Mouse (Mus musculus) midbrain, postnatal 0 days (tissue): ENCODE measurements around the gene Slc15a4. TPM values are rescaled to one million over a fixed set of nuclear protein-coding genes. Genes with fewer than 3 reads are reported as not detected.

Source experiments
- ATAC-seq: fragments of 200-750 bp; cut with Nextera tagmentation; 2 replicates; pipeline ENCODE4 v1.8.0; 2017; ENCODE audit warnings: moderate number of reproducible peaks, mild to moderate bottlenecking, moderate TSS enrichment, moderate library complexity; ENCODE audit not compliant: low FRiP score
- DNase-seq: peaks from one replicate; pipeline ENCODE4 v3.0.0-alpha.2; 2015; ENCODE audit warnings: low spot score
- H3K27ac ChIP-seq: fragments of 300-500 bp; sonication (generic); 2 replicates; pipeline ENCODE4 v1.5.1; 2014; ENCODE audit warnings: low read depth, mild to moderate bottlenecking, low read length, mixed read lengths
- H3K27me3 ChIP-seq: fragments of 300-500 bp; sonication (generic); 2 replicates; pipeline ENCODE4 v1.6.1; 2014; ENCODE audit warnings: low read length, control low read depth, mixed read lengths; ENCODE audit not compliant: insufficient read depth
- H3K36me3 ChIP-seq: fragments of 300-500 bp; sonication (generic); 2 replicates; pipeline ENCODE4 v1.6.1; 2014; ENCODE audit warnings: low read length, control low read depth, mixed read lengths; ENCODE audit not compliant: insufficient read depth
- H3K4me1 ChIP-seq: fragments of 300-500 bp; sonication (generic); 2 replicates; pipeline ENCODE4 v1.6.1; 2014; ENCODE audit warnings: mild to moderate bottlenecking, control low read depth, antibody characterized with exemption, low read length, mixed read lengths; ENCODE audit not compliant: insufficient read depth
- H3K4me2 ChIP-seq: fragments of 300-500 bp; sonication (generic); 2 replicates; pipeline ENCODE4 v1.6.1; 2014; ENCODE audit warnings: low read depth, mild to moderate bottlenecking, low read length, mixed read lengths; ENCODE audit not compliant: poor library complexity, severe bottlenecking
- H3K4me3 ChIP-seq: fragments of 300-500 bp; sonication (generic); 2 replicates; pipeline ENCODE4 v1.5.1; 2014; ENCODE audit warnings: low read depth, mild to moderate bottlenecking, low read length, moderate library complexity
- H3K9ac ChIP-seq: fragments of 300-500 bp; sonication (generic); replicated peaks from 2 replicates; pipeline ENCODE4 v1.6.1; 2014; ENCODE audit warnings: mild to moderate bottlenecking, low read length, moderate library complexity, mixed read lengths; ENCODE audit not compliant: poor library complexity, severe bottlenecking
- H3K9me3 ChIP-seq: fragments of 300-500 bp; sonication (generic); 2 replicates; pipeline ENCODE4 v1.6.1; 2016; ENCODE audit warnings: low read length, control low read depth
- CTCF ChIP-seq: IDR thresholded peaks from 2 replicates; pipeline ENCODE4 v1.5.1; 2016; ENCODE audit warnings: antibody characterized with exemption, mild to moderate bottlenecking
- WGBS: fragments of 180-500 bp; shearing (Covaris S2); extraction: QIAGEN DNeasy Blood & Tissue Kit; methylation state at CpG from one replicate; pipeline ENCODE4 v1.1.7; 2014; 5-methylcytosine and 5-hydroxymethylcytosine counted together
- polyA plus RNA-seq: library from polyadenylated mRNA; unstranded; fragments of >200 nt; fragmentation: Nextera tagmentation; extraction: Ambion mirVana; gene quantifications from 2 replicates; pipeline ENCODE4 v1.2.1, GENCODE M21; 2015
- total RNA-seq: library from RNA; depleted of rRNA; stranded (reverse); fragments of >200 nt; gene quantifications from 2 replicates; pipeline ENCODE4 v1.2.3, GENCODE M21; 2014

Slc15a4 gene
- total and polyA plus RNA-seq, 2 experiments from 2014 or later: 17.7 to 34.4 TPM

DNA sequence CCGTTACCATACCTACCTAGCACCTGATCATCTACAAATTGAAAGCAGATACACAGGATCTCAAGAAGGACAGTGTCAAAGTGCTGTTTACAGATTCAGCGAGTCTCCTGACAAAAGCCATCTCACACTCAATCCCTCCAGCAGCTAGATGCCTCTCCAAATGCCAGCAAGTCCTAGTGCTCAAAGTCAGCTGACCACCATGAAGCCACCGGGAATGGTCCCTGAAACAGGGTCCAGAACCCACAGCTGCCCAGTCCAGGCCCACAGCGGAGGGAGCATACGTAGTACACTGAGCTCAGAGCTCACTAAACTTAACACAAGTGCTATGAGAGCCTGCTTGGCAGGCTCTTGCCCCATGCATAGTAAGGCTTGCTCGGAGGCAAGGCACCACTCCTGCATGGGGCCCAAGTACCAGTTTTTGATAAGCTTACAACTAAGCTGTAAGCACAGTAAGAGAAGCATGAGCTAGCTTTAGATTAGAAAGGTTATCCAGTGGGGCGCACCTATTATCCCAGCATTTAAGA lies 23.4 kb downstream of the Slc15a4 start:
- no peak for TF ChIP-seq CTCF
- H3K4me1 ChIP-seq: peaks cover 4% of the 10 kb centered on the region; the same call in 1 of the 2 replicates
- no peak overlapping the region for H3K4me3 ChIP-seq
- H3K4me2 ChIP-seq: no peak overlapping the region
- H3K9ac ChIP-seq: no peak overlapping the region
- no peaks in the 10 kb centered on the region for H3K9me3 ChIP-seq
- ATAC-seq: no peak
- H3K27me3 ChIP-seq: no peaks in the 10 kb centered on the region
- H3K27ac ChIP-seq: no peak overlapping the region
- WGBS: 90% methylated on average over 7 of the region's 7 CpGs
- no peak for DNase-seq
- H3K36me3 ChIP-seq: peaks cover 19% of the 10 kb centered on the region

GRCm38 (mm10) chr5:127607507-127607906 lies 25.2 kb downstream of the Slc15a4 start:
- Histone ChIP-seq H3K4me1 (no peaks in the 10 kb centered on the region), H3K36me3 (peaks cover 37% of the 10 kb centered on the region), H3K4me3 (no peak overlapping the region), H3K4me2 (no peak overlapping the region), H3K9me3 (no peaks in the 10 kb centered on the region), H3K27ac (no peak overlapping the region), H3K27me3 (no peaks in the 10 kb centered on the region), H3K9ac (no peak overlapping the region)
- WGBS: 94% methylated on average over 2 of the region's 2 CpGs
- ATAC-seq: no peak
- TF ChIP-seq CTCF: no peak
- DNase-seq: no peak

DNA sequence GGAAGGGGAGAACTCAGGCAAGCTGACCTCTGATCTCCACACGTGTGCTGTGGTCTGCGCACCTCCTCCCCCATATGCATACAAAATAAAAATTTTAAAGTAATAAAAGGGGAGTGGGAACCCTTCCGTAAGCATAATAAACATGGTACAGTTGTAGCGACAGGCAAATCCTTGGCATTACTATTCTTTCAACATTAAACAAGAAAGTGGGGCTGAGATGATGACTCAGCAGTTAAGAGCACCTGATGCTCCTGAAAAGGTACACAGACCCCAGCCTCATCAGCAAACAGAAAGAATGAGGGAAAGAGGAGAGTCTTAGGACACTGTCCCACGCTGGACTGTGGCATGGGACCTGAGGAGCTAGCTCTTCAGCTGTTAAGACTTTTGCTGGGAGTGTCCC lies 29.7 kb downstream of the Slc15a4 start:
- H3K9me3 ChIP-seq: no peaks in the 10 kb centered on the region
- H3K4me3 ChIP-seq: no peak overlapping the region
- no peak for DNase-seq
- no peaks in the 10 kb centered on the region for H3K4me1 ChIP-seq
- no peak for ATAC-seq
- WGBS: 94% methylated on average over 5 of the region's 5 CpGs
- H3K9ac ChIP-seq: no peak overlapping the region
- TF ChIP-seq CTCF: no peak
- H3K36me3 ChIP-seq: peaks cover 57% of the 10 kb centered on the region
- no peak overlapping the region for H3K4me2 ChIP-seq
- H3K27me3 ChIP-seq: no peaks in the 10 kb centered on the region
- no peak overlapping the region for H3K27ac ChIP-seq

GRCm38 (mm10) chr5:127596862-127597261 lies 35.8 kb downstream of the Slc15a4 start:
- no peak for ATAC-seq

DNA sequence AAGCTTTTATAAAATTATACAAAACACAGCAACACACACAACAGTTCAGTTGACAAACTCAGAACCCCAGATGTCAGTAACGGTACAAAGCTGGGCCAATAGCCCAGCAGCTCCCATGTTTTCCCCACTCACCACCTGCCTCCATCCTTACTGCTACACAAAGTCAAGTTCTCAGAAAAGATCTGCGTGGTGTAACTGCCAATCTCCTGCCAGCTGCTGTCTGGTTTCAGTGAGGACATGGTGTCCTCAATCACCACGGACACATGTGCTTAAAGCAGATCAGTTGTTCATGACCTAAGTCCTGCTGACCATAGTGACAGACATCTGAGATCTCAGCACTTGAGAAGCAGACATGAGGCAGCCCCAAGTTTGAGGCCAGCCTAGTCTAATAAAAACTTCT lies 37.0 kb downstream of the Slc15a4 start:
- no peak overlapping the region for H3K9ac ChIP-seq
- H3K4me1 ChIP-seq: no peaks in the 10 kb centered on the region
- no peak overlapping the region for H3K4me2 ChIP-seq
- 97% methylated on average over 3 of the region's 3 CpGs for WGBS
- H3K9me3 ChIP-seq: no peaks in the 10 kb centered on the region
- TF ChIP-seq CTCF: no peak
- H3K36me3 ChIP-seq: peaks cover 48% of the 10 kb centered on the region
- DNase-seq (no peak), ATAC-seq (no peak)
- no peak overlapping the region for H3K27ac ChIP-seq
- no peak overlapping the region for H3K4me3 ChIP-seq
- H3K27me3 ChIP-seq: no peaks in the 10 kb centered on the region

More at GRCm38 (mm10) chr5:127596862-127597261, 35.8 kb downstream of the Slc15a4 start:
- Histone ChIP-seq H3K27ac (no peak overlapping the region), H3K36me3 (peaks cover 56% of the 10 kb centered on the region), H3K9ac (no peak overlapping the region), H3K27me3 (no peaks in the 10 kb centered on the region), H3K4me2 (no peak overlapping the region), H3K9me3 (no peaks in the 10 kb centered on the region), H3K4me1 (no peaks in the 10 kb centered on the region), H3K4me3 (no peak overlapping the region)
- DNase-seq: no peak
- WGBS: 96% methylated on average over 7 of the region's 7 CpGs
- TF ChIP-seq CTCF: no peak

GRCm38 (mm10) chr5:127592854-127593253 lies 39.8 kb downstream of the Slc15a4 start:
- Histone ChIP-seq H3K36me3 (peaks cover 32% of the 10 kb centered on the region), H3K4me1 (no peaks in the 10 kb centered on the region), H3K27me3 (no peaks in the 10 kb centered on the region), H3K4me3 (no peak overlapping the region), H3K27ac (no peak overlapping the region), H3K9me3 (no peaks in the 10 kb centered on the region), H3K4me2 (no peak overlapping the region), H3K9ac (no peak overlapping the region)
- DNase-seq (peak; percentile 59), ATAC-seq (no peak)
- TF ChIP-seq CTCF: peak; percentile 83
- WGBS: 79% methylated on average over 6 of the region's 6 CpGs
